Mouse (Mus musculus) kidney, postnatal 0 days (tissue): ENCODE measurements at regions not wholly inside any gene's neighbourhood (a gene's known extent, or its start where the extent isn't known, plus 50 kb on each side); places are given as distances from the start of the nearest gene placed in this dataset.

Experiments used
- ATAC-seq: fragments of 200-750 bp; cut with Nextera tagmentation; replicated peaks from 2 replicates; pipeline ENCODE4 v1.8.0; 2017; ENCODE audit warnings: low read depth, moderate number of reproducible peaks, moderate TSS enrichment, moderate library complexity; ENCODE audit not compliant: low FRiP score
- DNase-seq: peaks from one replicate; pipeline ENCODE4 v3.0.0-alpha.2; 2016; ENCODE audit warnings: low spot score
- H3K27ac ChIP-seq: fragments of 300-500 bp; sonication (generic); 2 replicates; pipeline ENCODE4 v1.5.1; 2014; ENCODE audit warnings: mild to moderate bottlenecking
- H3K27me3 ChIP-seq: fragments of 300-500 bp; sonication (generic); 2 replicates; pipeline ENCODE4 v1.6.1; 2014; ENCODE audit warnings: low read length, mixed read lengths; ENCODE audit not compliant: insufficient read depth
- H3K36me3 ChIP-seq: fragments of 300-500 bp; sonication (generic); 2 replicates; pipeline ENCODE4 v1.6.1; 2014; ENCODE audit warnings: low read length, mixed read lengths; ENCODE audit not compliant: insufficient read depth
- H3K4me1 ChIP-seq: fragments of 300-500 bp; sonication (generic); replicated peaks from 2 replicates; pipeline ENCODE4 v1.6.1; 2014; ENCODE audit warnings: antibody characterized with exemption, low read length, mixed read lengths; ENCODE audit not compliant: insufficient read depth
- H3K4me2 ChIP-seq: fragments of 300-500 bp; sonication (generic); 2 replicates; pipeline ENCODE4 v1.6.1; 2014; ENCODE audit warnings: mild to moderate bottlenecking, low read length, moderate library complexity, mixed read lengths
- H3K4me3 ChIP-seq: fragments of 300-500 bp; sonication (generic); replicated peaks from 2 replicates; pipeline ENCODE4 v1.5.1; 2014; ENCODE audit warnings: low read depth, low read length
- H3K9ac ChIP-seq: fragments of 300-500 bp; sonication (generic); 2 replicates; pipeline ENCODE4 v1.6.1; 2014; ENCODE audit warnings: low read depth, low read length
- H3K9me3 ChIP-seq: fragments of 300-500 bp; sonication (generic); replicated peaks from 2 replicates; pipeline ENCODE4 v1.6.1; 2016; ENCODE audit warnings: low read length, inconsistent platforms, mixed read lengths
- CTCF ChIP-seq: IDR thresholded peaks from 2 replicates; pipeline ENCODE4 v1.5.1; 2016; ENCODE audit warnings: antibody characterized with exemption, low read depth, mild to moderate bottlenecking, moderate library complexity
- WGBS: fragments of 180-500 bp; shearing (Covaris S2); extraction: QIAGEN DNeasy Blood & Tissue Kit; methylation state at CpG from one replicate; pipeline ENCODE4 v1.1.7; 2014; 5-methylcytosine and 5-hydroxymethylcytosine counted together

DNA sequence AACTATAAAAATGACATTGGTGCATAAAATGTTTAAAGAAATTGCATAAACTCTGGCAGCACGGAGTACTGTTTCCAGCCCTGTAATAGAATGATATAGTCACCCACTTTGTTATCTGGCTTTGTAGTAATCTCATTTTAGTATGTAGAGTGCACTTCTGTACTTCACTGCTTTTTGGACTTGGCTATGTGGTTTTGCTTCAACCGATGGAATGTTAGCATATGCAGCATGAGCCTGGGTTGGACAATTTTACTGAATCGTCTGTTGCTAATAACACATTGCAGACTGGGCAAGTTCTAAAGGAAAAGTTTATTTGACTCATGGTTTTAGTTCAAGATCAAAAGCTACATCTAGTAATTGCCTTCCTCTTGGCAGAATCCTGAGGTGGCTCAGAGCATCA is 142.4 kb downstream of the H2al1n start:
- no peak overlapping the region for H3K27ac ChIP-seq
- no peak overlapping the region for H3K4me3 ChIP-seq
- no peak for TF ChIP-seq CTCF
- no peak overlapping the region for H3K4me2 ChIP-seq
- H3K9ac ChIP-seq: no peak overlapping the region
- no peaks in the 10 kb centered on the region for H3K4me1 ChIP-seq
- WGBS: 67% methylated on average over 3 of the region's 3 CpGs
- DNase-seq (peak; percentile 2), ATAC-seq (no peak)
- H3K27me3 ChIP-seq: no peaks in the 10 kb centered on the region
- no peaks in the 10 kb centered on the region for H3K36me3 ChIP-seq
- H3K9me3 ChIP-seq: no peaks in the 10 kb centered on the region

DNA sequence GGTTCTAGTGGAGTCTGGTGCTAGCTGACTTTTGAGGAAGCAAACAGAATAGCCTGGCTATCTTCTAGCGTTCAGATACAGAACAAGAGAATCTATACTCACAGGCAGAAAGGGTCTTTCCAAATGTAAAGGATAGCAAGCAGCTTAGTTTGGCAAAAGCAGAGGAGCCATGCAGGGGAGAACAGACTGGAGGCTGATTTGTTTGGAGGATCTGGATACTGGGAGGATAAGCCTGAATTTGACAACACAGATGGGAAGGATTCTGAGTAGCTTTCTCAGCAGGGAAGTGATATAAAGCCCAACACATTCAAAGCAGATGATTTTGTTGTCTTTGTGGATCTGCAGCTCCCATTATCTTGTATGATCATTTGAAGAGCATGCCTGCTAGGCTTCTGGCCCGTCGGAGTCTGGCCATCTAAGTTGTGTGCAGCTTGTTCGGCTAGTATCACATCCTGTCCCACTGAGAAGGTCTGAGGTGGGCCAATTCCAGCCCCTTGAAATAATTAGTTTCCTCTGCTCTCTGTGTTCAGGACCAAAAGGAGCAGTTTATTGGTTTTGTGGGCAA is 145.6 kb downstream of the H2al1n start:
- ATAC-seq (no peak), DNase-seq (no peak)
- 83% methylated on average over 4 of the region's 4 CpGs for WGBS
- H3K36me3 ChIP-seq: no peaks in the 10 kb centered on the region
- no peak overlapping the region for H3K9ac ChIP-seq
- no peak for TF ChIP-seq CTCF
- no peak overlapping the region for H3K4me3 ChIP-seq
- H3K4me1 ChIP-seq: no peaks in the 10 kb centered on the region
- H3K27me3 ChIP-seq: no peaks in the 10 kb centered on the region
- H3K27ac ChIP-seq: no peak overlapping the region
- H3K9me3 ChIP-seq: no peaks in the 10 kb centered on the region
- no peak overlapping the region for H3K4me2 ChIP-seq
